Mouse (Mus musculus): ENCODE data around the gene Ly6g6f. TPM values are rescaled to one million over a fixed set of nuclear protein-coding genes. Genes with fewer than 3 reads are reported as not detected.
"Not testable (repeated sequence)": the region's sequence is repeated elsewhere in the genome, so short reads cannot be mapped to it uniquely, and the experiment has no call there.

Gene Ly6g6f
- under 1 TPM in 1 of 2 experiments, not detected in 1; 0.31 TPM for total RNA-seq (2021)
- long read RNA-seq, experiment 1: 0 reads
- long read RNA-seq, experiment 2: 0 reads

DNA sequence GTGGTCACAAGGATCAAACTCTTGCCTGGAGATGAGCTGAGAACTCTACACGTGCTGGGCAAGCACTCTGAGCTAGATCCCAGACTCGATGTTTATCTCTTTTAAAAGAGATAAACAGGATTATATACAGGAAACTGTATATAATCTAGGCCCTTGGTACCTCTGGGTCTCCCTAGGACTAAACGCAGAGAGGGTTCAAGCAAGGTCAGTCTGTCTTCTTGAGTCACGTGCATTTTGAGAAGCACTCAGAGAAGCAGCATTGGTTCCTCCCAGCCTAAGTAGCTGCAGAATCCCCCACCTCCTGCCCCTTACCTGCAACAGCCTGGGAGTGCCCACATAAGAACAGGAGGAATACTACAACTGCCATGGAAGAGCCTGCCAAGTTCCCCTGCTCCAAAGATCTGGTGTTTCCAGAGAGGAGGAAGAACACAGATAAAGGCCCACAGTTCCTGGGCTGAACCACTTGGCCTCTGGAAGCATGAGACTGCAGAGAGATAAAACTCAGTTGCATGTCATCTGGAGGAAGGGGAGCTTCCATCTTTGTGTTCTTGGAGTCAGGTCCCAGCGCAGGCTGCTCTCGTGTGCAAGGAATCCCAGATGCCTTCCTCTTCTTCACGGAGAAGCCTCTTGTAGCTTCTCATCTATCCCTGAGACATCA lies at the start of gene Ly6g6f:
Gene Ly6g6f (minus strand): TSS at position 403 of the 658 bp plus-strand sequence.
- DNase-seq (ENCODE audit: low spot score in 2 of 2): no peak

- DNase-seq (ENCODE audit: low spot score in 2 of 2): peak; percentile 93 to 96
Measured at GRCm38 (mm10) chr17:35134801-35135590, 49.6 kb upstream of the Ly6g6f start, which contains the start of gene Bag6. Gene Bag6 (plus strand): TSS chr17:35135178.

DNA sequence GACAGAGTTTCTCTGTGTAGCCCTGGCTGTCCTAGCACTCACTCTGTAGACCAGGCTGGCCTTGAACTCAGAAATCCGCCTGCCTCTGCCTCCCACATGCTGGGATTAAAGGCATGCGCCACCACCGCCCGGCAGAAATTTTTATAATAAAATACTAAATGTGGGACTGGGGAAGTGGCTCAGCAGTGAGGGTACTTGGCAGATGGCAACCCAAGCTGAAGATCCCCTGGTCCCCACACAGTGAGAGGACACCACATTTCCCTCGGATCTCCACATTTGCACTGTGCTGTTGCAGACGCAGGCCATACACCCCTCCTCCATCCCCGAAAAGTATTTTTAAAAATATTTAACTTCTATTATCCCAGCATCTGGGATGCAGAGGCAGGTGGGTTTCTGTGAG lies 48.1 kb upstream of the Ly6g6f start:
- no peak for DNase-seq (ENCODE audit: low spot score in 2 of 2)

GRCm38 (mm10) chr17:35132174-35132560 lies 46.8 kb upstream of the Ly6g6f start:
- no peak for DNase-seq (ENCODE audit: low spot score in 2 of 2)

DNA sequence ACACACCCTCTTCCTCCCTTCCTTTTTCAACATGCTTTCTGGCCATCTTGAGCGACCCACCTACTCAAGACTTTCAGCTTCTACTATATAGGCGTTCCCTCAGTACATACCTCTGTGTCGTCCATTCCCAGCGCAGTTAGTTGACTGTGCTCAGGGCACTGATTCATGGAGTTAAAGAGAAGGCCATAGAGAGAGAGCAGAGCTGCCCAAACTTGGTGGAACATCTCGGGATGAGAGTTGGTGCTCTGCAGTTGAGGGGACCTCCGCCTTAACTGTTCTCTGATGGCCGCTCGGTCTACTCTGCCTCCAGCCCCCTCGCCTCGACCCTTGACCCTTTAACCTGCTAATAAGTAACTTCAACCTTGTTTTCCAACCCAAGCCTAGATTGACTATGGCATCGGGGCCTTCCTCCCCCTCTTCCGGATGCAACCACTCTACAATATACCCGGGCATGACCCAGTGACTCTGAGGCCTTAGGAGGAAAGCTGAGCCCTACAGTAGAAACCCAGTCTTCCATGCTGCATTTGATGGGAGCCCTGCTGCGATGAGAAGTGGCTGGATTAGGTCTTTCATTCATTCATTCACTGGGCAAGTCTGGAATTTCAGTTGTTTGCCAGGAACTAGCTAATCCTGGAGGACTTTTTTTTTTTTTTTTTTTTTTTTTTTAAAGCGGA lies 46.2 kb upstream of the Ly6g6f start, which contains the start of gene Apom:
Gene Apom (minus strand): TSS at position 551 of the 674 bp plus-strand sequence.
- no peak for DNase-seq (ENCODE audit: low spot score in 2 of 2)

GRCm38 (mm10) chr17:35131038-35131437 lies 45.6 kb upstream of the Ly6g6f start:
- DNase-seq (ENCODE audit: low spot score in 2 of 2): no peak

- DNase-seq (ENCODE audit: low spot score in 2 of 2): no peak
Measured at GRCm38 (mm10) chr17:35128996-35129395, 43.6 kb upstream of the Ly6g6f start.

DNA sequence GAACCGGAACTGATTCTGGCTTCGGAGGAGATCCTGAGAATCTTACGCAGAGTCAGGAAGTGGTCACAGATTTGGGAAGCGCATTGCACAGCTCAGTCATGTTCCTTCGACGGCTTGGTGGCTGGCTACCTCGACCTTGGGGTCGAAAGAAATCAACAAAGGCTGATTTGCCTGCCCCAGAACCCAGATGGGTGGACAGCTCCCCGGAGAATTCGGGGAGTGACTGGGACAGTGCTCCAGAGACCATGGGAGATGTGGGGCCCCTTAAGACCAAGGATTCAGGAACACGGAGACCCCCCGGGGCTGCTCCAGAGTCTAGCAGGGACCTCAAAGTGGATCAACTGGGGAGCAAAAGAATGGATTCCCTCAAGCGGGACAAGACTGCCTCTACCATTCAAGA lies 41.6 kb upstream of the Ly6g6f start:
- DNase-seq (ENCODE audit: low spot score in 2 of 2): no peak

DNA sequence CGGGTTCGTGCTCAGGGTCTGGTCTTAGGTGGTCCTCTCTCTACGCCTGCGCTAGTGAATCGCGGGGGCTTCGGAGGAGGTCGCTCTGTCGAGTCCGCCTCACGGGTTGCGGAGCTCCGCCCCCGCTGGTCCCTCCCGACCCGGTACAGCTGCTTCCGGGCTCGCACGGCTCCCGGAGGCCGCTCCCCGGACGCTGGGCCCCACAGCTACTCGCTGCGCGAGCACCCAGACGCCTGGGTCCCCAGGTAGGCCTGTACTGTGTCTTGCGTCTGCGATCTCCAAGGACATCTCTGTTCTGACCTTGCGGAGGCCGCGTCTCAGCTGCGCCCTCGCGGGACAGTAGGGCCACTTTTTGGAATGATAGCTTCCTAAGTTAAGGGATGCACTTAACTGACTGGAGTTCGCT lies 40.8 kb upstream of the Ly6g6f start, which contains the start of gene D17H6S53E:
Gene D17H6S53E (plus strand): TSS at position 168 of the 406 bp plus-strand sequence.
- peak; percentile 54 to 77 for DNase-seq (ENCODE audit: low spot score in 2 of 2)

DNA sequence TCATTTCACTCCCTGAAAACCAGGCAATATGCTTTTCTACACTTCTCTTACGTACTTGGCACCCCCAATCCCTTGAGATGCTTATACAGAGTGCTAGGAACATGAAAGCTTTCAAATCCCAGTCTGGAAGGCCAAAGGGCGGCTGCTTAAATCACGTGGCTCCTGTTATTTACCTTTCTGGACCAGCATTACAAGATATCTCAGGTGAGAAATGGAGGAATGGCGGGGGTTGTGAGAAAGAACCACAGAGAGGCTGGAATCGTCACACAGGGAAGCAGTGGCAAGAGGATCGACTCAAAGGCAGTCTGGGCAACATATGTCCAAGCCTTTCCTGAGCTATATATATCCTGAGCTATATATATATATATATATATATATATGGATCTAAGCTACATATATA lies 40.2 kb upstream of the Ly6g6f start:
- DNase-seq (ENCODE audit: low spot score in 2 of 2): no peak

- no peak for DNase-seq (ENCODE audit: low spot score in 2 of 2)
Measured at GRCm38 (mm10) chr17:35125081-35125480, 39.7 kb upstream of the Ly6g6f start.

DNA sequence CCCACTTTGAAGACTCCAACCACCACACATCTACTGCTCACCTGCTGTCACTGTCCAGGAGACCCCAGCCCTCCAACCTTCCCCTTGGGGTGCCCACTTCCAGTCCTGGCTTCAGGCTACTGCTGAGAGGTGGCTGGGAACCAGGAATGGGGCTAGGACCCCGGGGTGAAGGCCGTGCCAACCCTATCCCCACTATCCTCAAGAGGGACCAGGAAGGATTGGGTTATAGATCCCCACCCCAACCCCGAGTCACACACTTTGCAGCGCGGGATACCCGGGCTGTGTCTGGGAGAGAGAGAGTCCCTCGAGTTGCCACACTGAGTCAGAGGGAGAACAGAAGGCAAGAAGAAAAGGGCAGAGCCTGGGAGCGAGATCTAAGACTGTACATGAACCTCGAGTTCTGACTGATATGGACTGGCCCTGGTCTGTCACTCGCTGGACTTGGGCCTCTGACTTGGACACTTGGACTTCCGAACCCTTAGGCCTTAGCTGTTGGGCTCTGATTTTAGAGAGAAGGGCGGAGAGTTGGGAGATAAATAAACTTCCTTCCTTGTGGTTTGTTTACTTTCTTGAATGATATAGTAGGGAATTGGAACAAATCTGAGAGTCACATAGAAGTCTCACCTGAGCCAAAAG lies 39.0 kb upstream of the Ly6g6f start:
- DNase-seq (ENCODE audit: low spot score in 2 of 2): not testable (repeated sequence)

- DNase-seq (ENCODE audit: low spot score in 2 of 2): not testable (repeated sequence)
Measured at GRCm38 (mm10) chr17:35123287-35123686, 37.9 kb upstream of the Ly6g6f start.

DNA sequence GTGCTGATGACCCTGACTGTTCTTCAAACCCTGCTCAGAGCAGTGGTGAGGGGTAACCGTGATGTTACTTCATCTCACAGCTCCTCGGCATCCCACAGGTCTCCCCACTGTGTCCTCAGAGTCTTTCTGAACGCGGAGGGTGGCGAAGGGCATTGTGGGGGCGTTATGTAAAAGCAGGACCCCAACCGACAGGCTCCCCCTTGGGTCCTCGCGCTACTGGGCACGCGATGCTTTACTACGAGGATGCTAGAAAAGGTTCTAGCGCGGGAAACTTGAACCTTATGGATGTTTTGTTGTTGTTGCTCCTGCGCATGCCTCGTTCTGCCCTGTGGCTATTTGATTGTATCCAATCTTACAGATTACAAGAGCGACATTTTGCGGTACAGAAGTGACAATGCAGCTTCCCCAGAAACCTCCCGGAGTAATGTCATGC lies 36.5 kb upstream of the Ly6g6f start, which contains the start of gene Csnk2b:
Gene Csnk2b (minus strand): TSS at position 183 of the 433 bp plus-strand sequence.
- DNase-seq (ENCODE audit: low spot score in 2 of 2): peak in 1 of 2 experiments; percentile 58

- DNase-seq (ENCODE audit: low spot score in 2 of 2): peak; percentile 98 to 99
Measured at GRCm38 (mm10) chr17:35121143-35121799, 35.9 kb upstream of the Ly6g6f start, which contains the start of gene Gpank1. Gene Gpank1 (plus strand): TSS chr17:35121455.

DNA sequence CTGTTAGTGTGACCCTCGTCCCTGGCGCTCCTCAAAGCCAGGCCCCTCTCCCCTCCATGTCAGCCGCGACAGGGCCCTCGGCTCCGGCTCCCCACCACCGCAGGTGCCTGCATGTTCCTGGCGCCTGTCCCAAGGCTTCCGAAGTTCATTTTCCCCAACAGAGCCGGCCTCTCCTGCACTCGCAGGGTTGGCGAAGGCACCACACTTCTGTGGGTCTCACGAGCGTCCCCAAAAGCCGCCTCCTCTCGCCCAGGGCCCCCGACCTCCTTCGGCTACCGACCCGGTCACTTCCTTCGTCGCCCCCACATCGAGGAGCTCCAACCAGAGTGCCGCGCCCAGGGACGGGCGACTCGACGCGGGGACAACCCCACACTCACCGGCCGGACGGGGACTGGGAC lies 35.3 kb upstream of the Ly6g6f start:
- peak in 1 of 2 experiments; percentile 40 for DNase-seq (ENCODE audit: low spot score in 2 of 2)

DNA sequence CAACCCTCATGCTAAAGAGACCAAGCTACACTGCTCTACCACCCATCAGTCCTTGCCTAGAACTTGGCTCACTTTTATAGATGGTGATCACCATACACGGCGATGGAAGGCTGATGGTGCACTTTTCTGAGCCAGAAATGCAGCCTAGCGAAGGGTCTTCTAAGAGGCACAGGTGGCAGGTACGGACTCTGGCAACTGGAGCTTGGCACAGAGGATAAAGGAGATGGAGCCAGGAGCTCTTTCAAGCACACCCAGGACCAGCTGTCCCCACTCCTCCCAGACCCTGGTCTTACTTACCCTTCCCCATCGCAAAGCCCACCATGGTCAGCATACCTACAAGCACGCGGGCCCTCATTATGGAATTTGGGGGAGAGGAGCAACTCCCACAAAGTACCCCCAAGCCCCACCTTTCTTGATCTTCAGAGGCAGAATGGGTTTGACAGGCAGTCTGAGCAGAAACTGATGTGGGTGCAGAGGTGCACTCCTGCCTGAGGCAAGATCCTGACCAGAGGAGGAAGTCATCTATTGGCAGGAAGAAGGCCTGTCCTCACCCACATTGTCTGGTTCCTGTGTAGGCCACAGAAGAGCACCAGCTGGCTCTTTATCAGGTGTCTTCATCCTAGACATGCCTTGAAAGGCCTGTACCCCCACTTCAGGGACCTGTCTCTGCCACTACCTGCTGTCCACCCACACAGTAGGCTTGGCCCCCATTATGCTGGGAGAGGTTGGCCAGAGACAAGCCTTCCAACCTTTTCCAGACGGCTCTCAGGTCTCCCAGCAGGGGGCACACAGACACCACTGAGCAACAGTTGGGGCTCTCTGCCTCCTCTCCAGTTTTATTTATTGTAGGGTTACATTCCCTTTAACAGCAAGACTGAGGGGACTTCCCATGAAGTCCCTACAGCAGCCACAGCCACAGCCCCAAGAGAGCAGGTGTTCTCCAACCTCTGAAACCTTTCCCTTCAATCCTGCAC lies 29.9 kb upstream of the Ly6g6f start, which contains the start of gene Ly6g5b:
Gene Ly6g5b (minus strand): TSS at position 383 of the 974 bp plus-strand sequence.
- DNase-seq (ENCODE audit: low spot score in 2 of 2): no peak

- no peak for DNase-seq (ENCODE audit: low spot score in 2 of 2)
Measured at GRCm38 (mm10) chr17:35111774-35112173, 26.4 kb upstream of the Ly6g6f start.

DNA sequence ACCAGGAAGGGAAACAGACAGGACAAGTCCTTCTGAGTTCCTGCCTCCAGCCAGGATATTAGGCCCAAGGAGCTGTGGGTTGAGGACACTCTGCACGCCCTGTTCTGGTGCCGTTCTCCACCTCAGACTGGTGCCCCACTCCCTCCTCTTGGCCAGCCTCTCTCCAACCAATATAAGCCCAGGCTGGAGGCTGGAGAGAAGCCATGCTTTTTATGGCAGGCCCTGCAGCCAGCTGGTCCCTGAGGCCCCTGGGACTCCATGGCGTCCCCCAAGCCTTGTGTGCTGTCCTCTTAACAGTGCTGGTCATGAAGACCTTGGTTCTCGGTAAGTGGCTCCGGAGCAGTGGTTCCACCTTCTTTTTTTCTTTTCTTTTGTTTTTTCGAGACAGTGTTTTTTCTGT lies 22.7 kb upstream of the Ly6g6f start, which contains the start of gene Ly6g5c:
Gene Ly6g5c (plus strand): TSS at position 183 of the 400 bp plus-strand sequence.
- no peak for DNase-seq (ENCODE audit: low spot score in 2 of 2)
